Mouse (Mus musculus): ENCODE results near the gene Camk2b. TPM values are rescaled to one million over a fixed set of nuclear protein-coding genes. Genes with fewer than 3 reads are reported as not detected.

Gene Camk2b
- total and polyA plus RNA-seq, 3 experiments: 0.16 TPM; not detected in 2

DNA sequence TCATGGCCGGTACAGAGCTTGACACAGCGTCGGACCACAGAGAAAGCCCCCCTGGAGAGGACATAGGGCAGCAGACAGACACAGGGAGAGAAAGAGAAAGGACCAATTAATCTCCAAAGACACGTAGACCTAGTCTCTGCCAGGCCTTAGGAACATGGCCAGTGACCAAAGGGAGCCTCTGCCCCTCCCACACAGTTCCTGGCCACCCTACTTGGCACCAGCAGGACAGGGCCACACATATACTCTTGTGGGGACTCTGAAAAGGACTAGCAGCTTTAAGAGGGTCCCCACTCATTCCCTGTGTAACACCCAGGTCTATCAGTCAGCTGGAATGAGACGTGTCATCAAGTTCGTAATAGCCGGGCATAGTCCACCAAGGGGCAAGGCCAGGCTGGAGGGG, 37.3 kb downstream of the Camk2b start:
- peaks cover 32% of the 10 kb centered on the region for H3K27me3 ChIP-seq (ENCODE audit: insufficient read depth, low read length)
- DNase-seq (ENCODE audit: low spot score) (no peak), ATAC-seq (ENCODE audit: extremely low read depth, insufficient number of reproducible peaks, low FRiP score, poor library complexity, severe bottlenecking) (no peak)
- no peak overlapping the region for H3K4me3 ChIP-seq (ENCODE audit: low read depth, low read length)
- H3K36me3 ChIP-seq (replicated peaks): no peaks in the 10 kb centered on the region
- no peaks in the 10 kb centered on the region for H3K4me1 ChIP-seq (ENCODE audit: insufficient read depth, low read depth, low read length)
- TF ChIP-seq GATA1 (IDR thresholded peaks at IDR 0.05; ENCODE audit: borderline replicate concordance, low read length): no peak
- no peak for TF ChIP-seq POLR2AphosphoS5 (IDR thresholded peaks at IDR 0.05; ENCODE audit: insufficient replicate concordance, low read depth, low read length)
- no peak for TF ChIP-seq TAL1 (conservative IDR thresholded peaks at IDR 0.05; ENCODE audit: low read depth, low read length)
- no peak for TF ChIP-seq GATA2 (IDR thresholded peaks at IDR 0.05; ENCODE audit: borderline replicate concordance, low read depth, low read length)
- TF ChIP-seq CTCF (IDR thresholded peaks at IDR 0.05; ENCODE audit: low read depth, low read length): no peak
- H3K9me3 ChIP-seq (replicated peaks): no peaks in the 10 kb centered on the region

GRCm38 (mm10) chr11:6026361-6026760, 39.8 kb downstream of the Camk2b start:
- H3K9me3 ChIP-seq (replicated peaks): no peaks in the 10 kb centered on the region
- TF ChIP-seq GATA1 (IDR thresholded peaks at IDR 0.05; ENCODE audit: borderline replicate concordance, low read length) (no peak), CTCF (IDR thresholded peaks at IDR 0.05; ENCODE audit: low read depth, low read length) (no peak), POLR2AphosphoS5 (IDR thresholded peaks at IDR 0.05; ENCODE audit: insufficient replicate concordance, low read depth, low read length) (no peak)
- ATAC-seq (ENCODE audit: extremely low read depth, insufficient number of reproducible peaks, low FRiP score, poor library complexity, severe bottlenecking) (no peak), DNase-seq (ENCODE audit: low spot score) (no peak)
- no peak overlapping the region for H3K4me3 ChIP-seq (ENCODE audit: low read depth, low read length)
- peaks cover 29% of the 10 kb centered on the region; the same call in 1 of the 2 replicates for H3K27me3 ChIP-seq (ENCODE audit: insufficient read depth, low read length)
- no peaks in the 10 kb centered on the region for H3K36me3 ChIP-seq (replicated peaks)
- H3K4me1 ChIP-seq (ENCODE audit: insufficient read depth, low read depth, low read length): no peaks in the 10 kb centered on the region

GRCm38 (mm10) chr11:6024923-6025652, 41.1 kb downstream of the Camk2b start:
- TF ChIP-seq GATA1 (IDR thresholded peaks at IDR 0.05; ENCODE audit: borderline replicate concordance, low read length): no peak
- TF ChIP-seq POLR2AphosphoS5 (IDR thresholded peaks at IDR 0.05; ENCODE audit: insufficient replicate concordance, low read depth, low read length): no peak
- no peak for TF ChIP-seq TAL1 (conservative IDR thresholded peaks at IDR 0.05; ENCODE audit: low read depth, low read length)
- DNase-seq (ENCODE audit: low spot score): no peak
- no peaks in the 10 kb centered on the region for H3K36me3 ChIP-seq (replicated peaks)
- peaks cover 20% of the 10 kb centered on the region; the same call in 1 of the 2 replicates for H3K27me3 ChIP-seq (ENCODE audit: insufficient read depth, low read length)
- no peak overlapping the region for H3K4me3 ChIP-seq (ENCODE audit: low read depth, low read length)
- ATAC-seq (ENCODE audit: extremely low read depth, insufficient number of reproducible peaks, low FRiP score, poor library complexity, severe bottlenecking): no peak
- no peaks in the 10 kb centered on the region for H3K4me1 ChIP-seq (ENCODE audit: insufficient read depth, low read depth, low read length)
- H3K9me3 ChIP-seq (replicated peaks): no peaks in the 10 kb centered on the region

DNA sequence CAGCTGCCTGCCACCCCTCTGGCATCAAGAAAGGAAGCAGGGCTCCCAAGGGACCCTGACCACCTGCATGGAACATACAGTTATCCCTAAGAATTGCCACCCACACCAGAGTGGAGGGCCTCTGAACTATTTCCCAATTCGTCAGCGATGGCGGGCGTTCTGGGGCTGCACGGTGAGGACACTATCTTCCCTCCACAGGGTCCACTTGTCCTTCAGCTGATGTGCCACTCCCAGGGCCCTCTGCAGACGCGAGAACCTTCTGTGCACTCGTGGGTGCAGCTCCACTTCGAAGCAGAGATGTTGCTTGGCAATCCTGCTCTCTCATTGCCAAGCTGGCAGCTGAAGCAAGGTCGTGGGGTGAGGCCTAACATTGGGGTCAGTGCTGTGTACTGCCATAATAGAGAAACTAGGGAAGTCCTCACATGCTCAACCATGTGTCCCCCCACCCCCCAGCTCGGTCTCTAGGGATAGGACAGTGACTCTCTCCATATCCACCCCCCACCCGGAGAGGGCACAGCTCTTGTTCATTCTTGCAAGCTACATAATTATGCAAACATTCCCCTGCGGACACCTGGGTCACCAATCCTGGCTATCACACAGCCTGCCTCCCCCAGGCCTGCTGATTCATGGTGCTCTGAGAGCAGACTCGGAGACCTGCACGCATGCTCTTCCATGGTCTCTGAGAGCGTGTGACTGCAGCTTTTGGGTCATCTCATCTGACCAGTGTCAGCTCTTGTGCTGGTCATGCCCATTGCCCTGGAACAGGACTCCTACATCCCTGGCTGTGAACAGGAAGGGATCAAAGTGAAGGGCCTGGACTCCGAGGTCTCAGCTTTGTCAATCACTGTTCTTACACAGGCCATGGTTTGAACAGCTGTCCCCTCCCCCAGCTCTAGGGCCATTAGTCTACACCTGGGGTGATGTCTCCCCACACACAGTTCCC, 45.0 kb downstream of the Camk2b start:
- TF ChIP-seq CTCF (IDR thresholded peaks at IDR 0.05; ENCODE audit: low read depth, low read length) (no peak), TAL1 (conservative IDR thresholded peaks at IDR 0.05; ENCODE audit: low read depth, low read length) (no peak), POLR2AphosphoS5 (IDR thresholded peaks at IDR 0.05; ENCODE audit: insufficient replicate concordance, low read depth, low read length) (no peak), GATA2 (IDR thresholded peaks at IDR 0.05; ENCODE audit: borderline replicate concordance, low read depth, low read length) (no peak), GATA1 (IDR thresholded peaks at IDR 0.05; ENCODE audit: borderline replicate concordance, low read length) (no peak)
- ATAC-seq (ENCODE audit: extremely low read depth, insufficient number of reproducible peaks, low FRiP score, poor library complexity, severe bottlenecking) (no peak), DNase-seq (ENCODE audit: low spot score) (no peak)
- Histone ChIP-seq H3K9me3 (replicated peaks) (no peaks in the 10 kb centered on the region), H3K4me3 (ENCODE audit: low read depth, low read length) (no peak overlapping the region), H3K27me3 (ENCODE audit: insufficient read depth, low read length) (peaks cover 16% of the 10 kb centered on the region), H3K36me3 (replicated peaks) (no peaks in the 10 kb centered on the region), H3K4me1 (ENCODE audit: insufficient read depth, low read depth, low read length) (peaks cover 5% of the 10 kb centered on the region; the same call in 1 of the 2 replicates)

- ATAC-seq (ENCODE audit: extremely low read depth, insufficient number of reproducible peaks, low FRiP score, poor library complexity, severe bottlenecking) (no peak), DNase-seq (ENCODE audit: low spot score) (no peak)
- peaks cover 5% of the 10 kb centered on the region; the same call in 1 of the 2 replicates for H3K4me1 ChIP-seq (ENCODE audit: insufficient read depth, low read depth, low read length)
- H3K9me3 ChIP-seq (replicated peaks): no peaks in the 10 kb centered on the region
- H3K27me3 ChIP-seq (ENCODE audit: insufficient read depth, low read length): peaks cover 13% of the 10 kb centered on the region
- H3K4me3 ChIP-seq (ENCODE audit: low read depth, low read length): no peak overlapping the region
- H3K36me3 ChIP-seq (replicated peaks): no peaks in the 10 kb centered on the region
- TF ChIP-seq GATA1 (IDR thresholded peaks at IDR 0.05; ENCODE audit: borderline replicate concordance, low read length) (no peak), POLR2AphosphoS5 (IDR thresholded peaks at IDR 0.05; ENCODE audit: insufficient replicate concordance, low read depth, low read length) (no peak), GATA2 (IDR thresholded peaks at IDR 0.05; ENCODE audit: borderline replicate concordance, low read depth, low read length) (no peak), CTCF (IDR thresholded peaks at IDR 0.05; ENCODE audit: low read depth, low read length) (no peak), TAL1 (conservative IDR thresholded peaks at IDR 0.05; ENCODE audit: low read depth, low read length) (no peak)
Observed at GRCm38 (mm10) chr11:6020360-6020759, 45.8 kb downstream of the Camk2b start.
